8 mouse cellular contexts compared by ENCODE assay signal in the genomic region with DNA sequence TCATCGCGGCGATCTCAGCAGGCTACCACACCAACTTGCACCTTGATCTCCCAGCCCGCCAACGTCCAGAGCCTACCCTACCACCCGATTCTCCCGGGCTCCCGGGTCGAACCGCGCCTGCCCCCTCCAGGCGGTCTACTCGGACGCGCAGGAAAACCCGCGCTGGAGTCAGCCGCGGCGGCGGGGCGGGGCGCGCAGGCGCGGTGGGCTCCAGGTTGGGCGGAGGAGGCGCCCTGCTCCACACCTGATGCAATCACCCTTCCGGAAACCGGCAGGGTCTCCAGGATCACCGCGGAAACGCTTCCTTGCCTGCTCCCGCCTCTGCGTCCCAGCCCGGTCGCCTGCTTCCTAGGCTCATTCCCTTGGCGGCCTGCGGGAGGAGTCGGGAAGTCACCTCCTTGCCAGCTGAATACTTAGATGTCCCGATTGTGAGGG. TPM values are rescaled to one million over a fixed set of nuclear protein-coding genes. Genes with fewer than 3 reads are reported as not detected.
DNase-seq lines count a peak whose midpoint lies in the region; ATAC-seq and TF ChIP-seq lines count a peak whose summit lies in the region.

No protein-coding gene starts in this region.

- ATAC-seq in forebrain, postnatal 0 days = peak; percentile 66

- no peaks in the 10 kb centered on the region for H3K9me3 ChIP-seq in forebrain, postnatal 0 days (ENCODE audit: low read length)

- under 1% methylated on average over 41 of the region's 41 CpGs for WGBS in forebrain, postnatal 0 days

- intact Hi-C loops in heart, postnatal 25 days (cut with DNase I) = loop anchor here (1.0 to 5.0 kb wide), 3 partner anchors 42 to 233 kb away; no protein-coding TSS in a partner anchor

- peak; percentile 92 for DNase-seq in ES-CJ7 (ENCODE audit: low read depth, low spot score)
- peak; percentile 88 to 92 for DNase-seq in cerebellum, adult 18-20 months
- peak; percentile 87 for DNase-seq in forebrain, postnatal 0 days
- DNase-seq in heart, postnatal 25 days (ENCODE audit: low spot score) = peak; percentile 83
- DNase-seq in layer of hippocampus, adult 2 months (ENCODE audit: low spot score in 2 of 2) = peak; percentile 77 to 83
- DNase-seq in lung, adult 18-20 months = peak; percentile 89 to 94
- peak; percentile 61 for DNase-seq in ovary, postnatal 10 days (ENCODE audit: low spot score)
- peak; percentile 80 for DNase-seq in thymus, postnatal 25 days

- peak overlapping the region; percentile 57 for H3K9ac ChIP-seq in forebrain, postnatal 0 days

- H3K36me3 ChIP-seq in forebrain, postnatal 0 days (ENCODE audit: insufficient read depth) = no peaks in the 10 kb centered on the region

- peak overlapping the region; percentile 51 for H3K4me3 ChIP-seq in forebrain, postnatal 0 days (ENCODE audit: low read depth, low read length)
- H3K4me3 ChIP-seq in layer of hippocampus, adult 2 months = peak overlapping the region; percentile 78

- peak; percentile 69 for TF ChIP-seq CTCF in forebrain, postnatal 0 days (IDR thresholded peaks at IDR 0.05; ENCODE audit: low read depth)
- peak; percentile 75 for TF ChIP-seq CTCF in layer of hippocampus, adult 2 months (conservative IDR thresholded peaks at IDR 0.05)

- peak overlapping the region; percentile 69 for H3K4me2 ChIP-seq in forebrain, postnatal 0 days (ENCODE audit: low read depth)

- H3K27me3 ChIP-seq in forebrain, postnatal 0 days (ENCODE audit: insufficient read depth, low read length) = no peaks in the 10 kb centered on the region

- H3K27ac ChIP-seq in forebrain, postnatal 0 days (ENCODE audit: low read depth, low read length) = peak overlapping the region; percentile 64
- H3K27ac ChIP-seq in layer of hippocampus, adult 2 months = peak overlapping the region; percentile 72

- 0 out of 2 replicates have a peak, but pooled peaks cover 7% of the 10 kb centered on the region for H3K4me1 ChIP-seq in forebrain, postnatal 0 days (ENCODE audit: insufficient read depth)

RNA-seq across cellular contexts. Expression of gene Apbb2, which starts 1.6 kb away (rescaled TPM):
- total RNA-seq in forebrain, postnatal 0 days (2014; rRNA removed) = 54.5 and 64.6 TPM in 2 replicates
- polyA plus RNA-seq in forebrain, postnatal 0 days (2015; fragmentation: Nextera tagmentation; extraction: Ambion mirVana) = 56.2 and 77.2 TPM in 2 replicates
- total RNA-seq in heart, postnatal 25 days (2021) = 10 to 100 TPM; 40.2 to 46.7 TPM
- 10 to 100 TPM; 54.5 to 58.6 TPM for total RNA-seq in layer of hippocampus, adult 2 months (2021)

RNA-seq across cellular contexts. Expression of gene Uchl1, which starts 55.7 kb away (rescaled TPM):
- 1,756 and 1,892 TPM in 2 replicates for total RNA-seq in forebrain, postnatal 0 days (2014; rRNA removed)
- polyA plus RNA-seq in forebrain, postnatal 0 days (2015; fragmentation: Nextera tagmentation; extraction: Ambion mirVana) = 1,681 and 1,809 TPM in 2 replicates
- total RNA-seq in heart, postnatal 25 days (2021) = 1 to 10 TPM; 7.4 to 8.2 TPM
- 100 to 1,000 TPM; 803 to 896 TPM for total RNA-seq in layer of hippocampus, adult 2 months (2021)

Comparison
In these comparisons a context has a peak if more than half of its experiments do, and no peak if none do; other contexts are left out.
1. Peak in every context shown above with its lines: DNase-seq, ATAC-seq, H3K4me3 ChIP-seq and H3K27ac ChIP-seq.
2. RNA of gene Uchl1, which starts 55.7 kb away (total RNA-seq): 1,756 to 1,892 TPM in forebrain, postnatal 0 days and 803 to 896 TPM in layer of hippocampus, adult 2 months; 7.4 to 8.2 TPM in heart, postnatal 25 days; every median in the first group is over 10 times any median in the second.